Mouse (Mus musculus): ENCODE results near the gene Cog8. TPM values are rescaled to one million over a fixed set of nuclear protein-coding genes. Genes with fewer than 3 reads are reported as not detected.
"Not testable (repeated sequence)": the region's sequence is repeated elsewhere in the genome, so short reads cannot be mapped to it uniquely, and the experiment has no call there.

The Cog8 gene
- total RNA-seq, 4 experiments from 2014 or later, result 16.4 to 20.2 (median 17.7) TPM

- no peak for DNase-seq (ENCODE audit: low spot score)
Observed at GRCm38 (mm10) chr8:107045478-107045877, 11.0 kb downstream of the Cog8 start.

- no peak for DNase-seq (ENCODE audit: low spot score)
Observed at GRCm38 (mm10) chr8:107040632-107041031, 15.9 kb downstream of the Cog8 start.

GRCm38 (mm10) chr8:107036626-107037025 is 19.9 kb downstream of the Cog8 start:
- no peak for DNase-seq (ENCODE audit: low spot score)

GRCm38 (mm10) chr8:107035641-107036040 is 20.8 kb downstream of the Cog8 start:
- DNase-seq (ENCODE audit: low spot score), result no peak

GRCm38 (mm10) chr8:107033609-107034008 is 22.9 kb downstream of the Cog8 start:
- not testable (repeated sequence) for DNase-seq (ENCODE audit: low spot score)

GRCm38 (mm10) chr8:107031577-107032090 is 24.9 kb downstream of the Cog8 start:
- no peak for DNase-seq (ENCODE audit: low spot score)

- DNase-seq (ENCODE audit: low spot score), result peak; percentile 94
Observed at GRCm38 (mm10) chr8:107030650-107031576, 25.6 kb downstream of the Cog8 start, which contains the start of gene Vps4a. TSS of gene Vps4a (plus strand) at chr8:107031222.

GRCm38 (mm10) chr8:107030058-107030457 is 26.4 kb downstream of the Cog8 start:
- no peak for DNase-seq (ENCODE audit: low spot score)

- DNase-seq (ENCODE audit: low spot score), result no peak
Observed at GRCm38 (mm10) chr8:107029310-107029709, 27.2 kb downstream of the Cog8 start.

- DNase-seq (ENCODE audit: low spot score), result no peak
Observed at GRCm38 (mm10) chr8:107023479-107023878, 33.0 kb downstream of the Cog8 start.

- DNase-seq (ENCODE audit: low spot score), result no peak
Observed at GRCm38 (mm10) chr8:107014915-107015314, 41.6 kb downstream of the Cog8 start.

GRCm38 (mm10) chr8:107012666-107013065 is 43.8 kb downstream of the Cog8 start:
- no peak for DNase-seq (ENCODE audit: low spot score)

- no peak for DNase-seq (ENCODE audit: low spot score)
Observed at GRCm38 (mm10) chr8:107007795-107008194, 48.7 kb downstream of the Cog8 start.

GRCm38 (mm10) chr8:107002532-107002931 is 54.0 kb downstream of the Cog8 start:
- peak; percentile 88 for DNase-seq (ENCODE audit: low spot score)

- DNase-seq (ENCODE audit: low spot score), result peak; percentile 66
Observed at GRCm38 (mm10) chr8:106999068-106999467, 57.4 kb downstream of the Cog8 start.

GRCm38 (mm10) chr8:106997416-106997815 is 59.1 kb downstream of the Cog8 start:
- DNase-seq (ENCODE audit: low spot score), result no peak

GRCm38 (mm10) chr8:106996339-106996738 is 60.1 kb downstream of the Cog8 start:
- not testable (repeated sequence) for DNase-seq (ENCODE audit: low spot score)

Small RNA genes within 50 kb of the gene (microRNA-seq; reads per million reads assigned to microRNA genes)
- 0.84 reads per million for gene Mir7075

Other genes with a start within 250 kb of the Cog8 start
- gene Has3, start 186.4 kb downstream of the Cog8 start, total RNA-seq (2022), result 1 to 10 TPM in 2 of 4 experiments, under 1 TPM in 2; 0.62 to 1.3 (median 1.0) TPM
- gene Utp4, start 163.1 kb downstream of the Cog8 start, total RNA-seq (2022), result 10 to 100 TPM; 20.2 to 23.0 (median 21.6) TPM
- gene Sntb2, start 120.9 kb downstream of the Cog8 start, total RNA-seq (2022), result 10 to 100 TPM; 10.6 to 11.6 (median 11.3) TPM
- gene Vps4a, start 25.5 kb downstream of the Cog8 start, total RNA-seq (2022), result 10 to 100 TPM; 59.7 to 67.1 (median 62.5) TPM
- gene Pdf, start 8.1 kb downstream of the Cog8 start, total RNA-seq (2022), result 10 to 100 TPM; 67.1 to 76.1 (median 74.4) TPM
- gene Nip7, start 188 bp upstream of the Cog8 start, total RNA-seq (2022), result 10 to 100 TPM; 24.8 to 28.1 (median 26.1) TPM
- gene Tmed6, start 9.0 kb upstream of the Cog8 start, total RNA-seq (2022), result not detected
- gene Terf2, start 39.9 kb upstream of the Cog8 start, total RNA-seq (2022), result 10 to 100 TPM; 13.2 to 14.1 (median 13.4) TPM
- gene Cyb5b, start 94.0 kb upstream of the Cog8 start, total RNA-seq (2022), result 10 to 100 TPM; 36.0 to 46.3 (median 40.0) TPM
- 10 to 100 TPM; 19.1 to 24.7 (median 23.8) TPM for gene Nfat5, start 236.8 kb upstream of the Cog8 start, total RNA-seq (2022)